In genomic region chr4:43763410-43763809, GRCm38 (mm10) we compare ENCODE assay signal across 8 mouse cellular contexts. TPM values are rescaled to one million over a fixed set of nuclear protein-coding genes. Genes with fewer than 3 reads are reported as not detected.
DNase-seq lines count a peak whose midpoint lies in the region; ATAC-seq and TF ChIP-seq lines count a peak whose summit lies in the region.

No protein-coding gene starts in this region.

- peak; percentile 79 for DNase-seq in forebrain, postnatal 0 days
- DNase-seq in CD4-positive helper T cell, adult 2 months (ENCODE audit: low read depth, low spot score) = peak; percentile 43
- DNase-seq in cerebellum, adult 18-20 months = peak; percentile 40 to 44
- peak; percentile 48 for DNase-seq in gastrocnemius, adult 2 months
- peak; percentile 19 for DNase-seq in large intestine, adult 2 months (ENCODE audit: low read depth, low spot score)
- DNase-seq in lung, postnatal 0 days (ENCODE audit: low spot score) = peak; percentile 82
- DNase-seq in stomach, postnatal 0 days (ENCODE audit: low spot score) = peak; percentile 66

- H3K27ac ChIP-seq in forebrain, postnatal 0 days (ENCODE audit: low read depth, low read length) = no peak overlapping the region
- no peak overlapping the region for H3K27ac ChIP-seq in forebrain, embryonic 16.5 days (ENCODE audit: low read length)
- no peak overlapping the region for H3K27ac ChIP-seq in gastrocnemius, adult 2 months
- H3K27ac ChIP-seq in lung, postnatal 0 days (ENCODE audit: low read length) = no peak overlapping the region
- H3K27ac ChIP-seq in stomach, postnatal 0 days (replicated peaks) = no peak overlapping the region

- H3K9ac ChIP-seq in forebrain, postnatal 0 days = no peak overlapping the region
- H3K9ac ChIP-seq in forebrain, embryonic 16.5 days (replicated peaks; ENCODE audit: low read depth, low read length) = no peak overlapping the region
- no peak overlapping the region for H3K9ac ChIP-seq in lung, postnatal 0 days (replicated peaks; ENCODE audit: low read depth)
- no peak overlapping the region for H3K9ac ChIP-seq in stomach, postnatal 0 days (ENCODE audit: low read length)

- H3K4me1 ChIP-seq in forebrain, postnatal 0 days (ENCODE audit: insufficient read depth) = no peaks in the 10 kb centered on the region
- no peaks in the 10 kb centered on the region for H3K4me1 ChIP-seq in forebrain, embryonic 16.5 days (replicated peaks; ENCODE audit: control insufficient read depth, insufficient read depth, low read length)
- H3K4me1 ChIP-seq in lung, postnatal 0 days (ENCODE audit: insufficient read depth, low read depth, low read length) = no peaks in the 10 kb centered on the region
- no peaks in the 10 kb centered on the region for H3K4me1 ChIP-seq in stomach, postnatal 0 days (replicated peaks; ENCODE audit: control insufficient read depth, insufficient read depth)

- TF ChIP-seq EP300 in lung, postnatal 0 days (IDR thresholded peaks at IDR 0.05) = no peak
- TF ChIP-seq EP300 in stomach, postnatal 0 days (optimal IDR thresholded peaks at IDR 0.05) = no peak

- H3K4me3 ChIP-seq in forebrain, postnatal 0 days (ENCODE audit: low read depth, low read length) = no peak overlapping the region
- no peak overlapping the region for H3K4me3 ChIP-seq in forebrain, embryonic 16.5 days (replicated peaks; ENCODE audit: low read length)
- H3K4me3 ChIP-seq in gastrocnemius, adult 2 months = peak overlapping the region; percentile 55
- no peak overlapping the region for H3K4me3 ChIP-seq in lung, postnatal 0 days (ENCODE audit: low read depth, low read length)
- no peak overlapping the region for H3K4me3 ChIP-seq in stomach, postnatal 0 days (ENCODE audit: low read depth, low read length)

- no peak overlapping the region for H3K4me2 ChIP-seq in forebrain, postnatal 0 days (ENCODE audit: low read depth)
- H3K4me2 ChIP-seq in forebrain, embryonic 16.5 days (ENCODE audit: low read length) = no peak overlapping the region
- no peak overlapping the region for H3K4me2 ChIP-seq in lung, postnatal 0 days (replicated peaks; ENCODE audit: low read depth, low read length)
- no peak overlapping the region; the same call in 1 of the 2 replicates for H3K4me2 ChIP-seq in stomach, postnatal 0 days (replicated peaks; ENCODE audit: low read depth)

- no peaks in the 10 kb centered on the region for H3K36me3 ChIP-seq in forebrain, postnatal 0 days (ENCODE audit: insufficient read depth)
- H3K36me3 ChIP-seq in forebrain, embryonic 16.5 days (ENCODE audit: control insufficient read depth, insufficient read depth) = no peaks in the 10 kb centered on the region
- no peaks in the 10 kb centered on the region for H3K36me3 ChIP-seq in lung, postnatal 0 days (ENCODE audit: insufficient read depth, low read length)
- no peaks in the 10 kb centered on the region for H3K36me3 ChIP-seq in stomach, postnatal 0 days (ENCODE audit: control insufficient read depth, insufficient read depth, low read length)

- H3K27me3 ChIP-seq in forebrain, postnatal 0 days (ENCODE audit: insufficient read depth, low read length) = no peaks in the 10 kb centered on the region
- H3K27me3 ChIP-seq in forebrain, embryonic 16.5 days (replicated peaks; ENCODE audit: control insufficient read depth, insufficient read depth, low read length) = no peaks in the 10 kb centered on the region
- no peaks in the 10 kb centered on the region for H3K27me3 ChIP-seq in lung, postnatal 0 days (replicated peaks; ENCODE audit: insufficient read depth, low read length)
- no peaks in the 10 kb centered on the region for H3K27me3 ChIP-seq in stomach, postnatal 0 days (ENCODE audit: control insufficient read depth, insufficient read depth, low read length)

- no peaks in the 10 kb centered on the region for H3K9me3 ChIP-seq in forebrain, postnatal 0 days (ENCODE audit: low read length)
- no peaks in the 10 kb centered on the region for H3K9me3 ChIP-seq in forebrain, embryonic 16.5 days (ENCODE audit: control insufficient read depth, low read length)
- no peaks in the 10 kb centered on the region for H3K9me3 ChIP-seq in lung, postnatal 0 days (ENCODE audit: low read length)
- H3K9me3 ChIP-seq in stomach, postnatal 0 days (ENCODE audit: control insufficient read depth, low read length) = no peaks in the 10 kb centered on the region

- peak; percentile 84 for TF ChIP-seq CTCF in forebrain, postnatal 0 days (IDR thresholded peaks at IDR 0.05; ENCODE audit: low read depth)
- peak; percentile 86 for TF ChIP-seq CTCF in gastrocnemius, adult 2 months (IDR thresholded peaks at IDR 0.05)
- TF ChIP-seq CTCF in lung, postnatal 0 days (IDR thresholded peaks at IDR 0.05) = peak; percentile 84
- TF ChIP-seq CTCF in stomach, postnatal 0 days (IDR thresholded peaks at IDR 0.05; ENCODE audit: low read depth) = peak; percentile 93

- intact Hi-C loops in gastrocnemius, adult 2 months (cut with DNase I) = loop anchor here (5.0 kb wide), 1 partner anchor 99 kb away; no protein-coding TSS in a partner anchor

- peak; percentile 60; the same call in 1 of the 2 replicates for ATAC-seq in forebrain, postnatal 0 days
- no peak for ATAC-seq in forebrain, embryonic 16.5 days
- ATAC-seq in lung, postnatal 0 days = peak; percentile 59; the same call in 1 of the 2 replicates
- peak; percentile 57; the same call in 1 of the 2 replicates for ATAC-seq in stomach, postnatal 0 days (ENCODE audit: low FRiP score, low TSS enrichment)

- WGBS in forebrain, postnatal 0 days = 20% methylated on average over 7 of the region's 7 CpGs
- WGBS in forebrain, embryonic 16.5 days = 23% methylated on average over 7 of the region's 7 CpGs
- 19% methylated on average over 7 of the region's 7 CpGs for WGBS in large intestine, adult 2 months
- 15% methylated on average over 7 of the region's 7 CpGs for WGBS in lung, postnatal 0 days
- WGBS in stomach, postnatal 0 days = 21% methylated on average over 7 of the region's 7 CpGs

RNA-seq across cellular contexts. Expression of gene Olfr159, which starts 7.4 kb away (rescaled TPM):
- not detected in 2 replicates for total RNA-seq in forebrain, postnatal 0 days (2014; rRNA removed)
- not detected in 2 replicates for polyA plus RNA-seq in forebrain, postnatal 0 days (2015; fragmentation: Nextera tagmentation; extraction: Ambion mirVana)
- not detected in 2 replicates for polyA plus RNA-seq in forebrain, embryonic 16.5 days (2015; fragmentation: Nextera tagmentation; extraction: Ambion mirVana)
- not detected for total RNA-seq in gastrocnemius, adult 2 months (2021)
- polyA plus RNA-seq in large intestine, adult 2 months (2012; rRNA removed) = not detected in 2 replicates
- not detected in 2 replicates for polyA plus RNA-seq in lung, postnatal 0 days (2015; fragmentation: Nextera tagmentation; extraction: Ambion mirVana)
- not detected in 2 replicates for polyA plus RNA-seq in stomach, postnatal 0 days (2015; fragmentation: Nextera tagmentation; extraction: Ambion mirVana)

RNA-seq across cellular contexts. Expression of gene Spaar, which starts 33.6 kb away (rescaled TPM):
- total RNA-seq in forebrain, postnatal 0 days (2014; rRNA removed) = 0.29 and 0.31 TPM in 2 replicates
- 0.25 TPM in 2 replicates for polyA plus RNA-seq in forebrain, postnatal 0 days (2015; fragmentation: Nextera tagmentation; extraction: Ambion mirVana)
- 0.10 and 0.16 TPM in 2 replicates for polyA plus RNA-seq in forebrain, embryonic 16.5 days (2015; fragmentation: Nextera tagmentation; extraction: Ambion mirVana)
- 1 to 10 TPM; 1.4 to 2.3 TPM for total RNA-seq in gastrocnemius, adult 2 months (2021)
- polyA plus RNA-seq in large intestine, adult 2 months (2012; rRNA removed) = 0.68 and 1.5 TPM in 2 replicates
- polyA plus RNA-seq in lung, postnatal 0 days (2015; fragmentation: Nextera tagmentation; extraction: Ambion mirVana) = 5.7 and 8.1 TPM in 2 replicates
- polyA plus RNA-seq in stomach, postnatal 0 days (2015; fragmentation: Nextera tagmentation; extraction: Ambion mirVana) = 0.27 and 0.30 TPM in 2 replicates

RNA-seq across cellular contexts. Expression of gene Hrct1, which starts 36.4 kb away (rescaled TPM):
- 1.7 TPM in 1 of 2 replicates, not detected in the other for total RNA-seq in forebrain, postnatal 0 days (2014; rRNA removed)
- polyA plus RNA-seq in forebrain, postnatal 0 days (2015; fragmentation: Nextera tagmentation; extraction: Ambion mirVana) = 0.75 and 1.0 TPM in 2 replicates
- polyA plus RNA-seq in forebrain, embryonic 16.5 days (2015; fragmentation: Nextera tagmentation; extraction: Ambion mirVana) = 0.34 and 0.47 TPM in 2 replicates
- total RNA-seq in gastrocnemius, adult 2 months (2021) = 1 to 10 TPM; 1.1 to 2.4 TPM
- polyA plus RNA-seq in large intestine, adult 2 months (2012; rRNA removed) = 1.9 and 2.3 TPM in 2 replicates
- polyA plus RNA-seq in lung, postnatal 0 days (2015; fragmentation: Nextera tagmentation; extraction: Ambion mirVana) = 11.8 and 19.3 TPM in 2 replicates
- polyA plus RNA-seq in stomach, postnatal 0 days (2015; fragmentation: Nextera tagmentation; extraction: Ambion mirVana) = 6.1 and 7.8 TPM in 2 replicates

RNA-seq across cellular contexts. Expression of gene Olfr71, which starts 53.4 kb away (rescaled TPM):
- total RNA-seq in forebrain, postnatal 0 days (2014; rRNA removed) = not detected in 2 replicates
- polyA plus RNA-seq in forebrain, postnatal 0 days (2015; fragmentation: Nextera tagmentation; extraction: Ambion mirVana) = not detected in 2 replicates
- polyA plus RNA-seq in forebrain, embryonic 16.5 days (2015; fragmentation: Nextera tagmentation; extraction: Ambion mirVana) = 0.09 TPM in 1 of 2 replicates, not detected in the other
- not detected for total RNA-seq in gastrocnemius, adult 2 months (2021)
- polyA plus RNA-seq in large intestine, adult 2 months (2012; rRNA removed) = not detected in 2 replicates
- polyA plus RNA-seq in lung, postnatal 0 days (2015; fragmentation: Nextera tagmentation; extraction: Ambion mirVana) = 0.17 TPM in 1 of 2 replicates, not detected in the other
- polyA plus RNA-seq in stomach, postnatal 0 days (2015; fragmentation: Nextera tagmentation; extraction: Ambion mirVana) = not detected in 2 replicates

Comparison
In these comparisons a context has a peak if more than half of its experiments do, and no peak if none do; other contexts are left out.
1. DNase-seq: peak in every context shown above with its lines; median percentile 82 in lung, postnatal 0 days; 79 in forebrain, postnatal 0 days; 66 in stomach, postnatal 0 days; 48 in gastrocnemius, adult 2 months; 43 in CD4-positive helper T cell, adult 2 months; 42 in cerebellum, adult 18-20 months; 19 in large intestine, adult 2 months.